Mouse (Mus musculus): ENCODE measurements at regions not wholly inside any gene's neighbourhood (a gene's known extent, or its start where the extent isn't known, plus 50 kb on each side); places are given as distances from the start of the nearest gene placed in this dataset.
"Not testable (repeated sequence)": the region's sequence is repeated elsewhere in the genome, so short reads cannot be mapped to it uniquely, and the experiment has no call there.

GRCm38 (mm10) chr5:64697466-64697865, 105.7 kb upstream of the Klf3 start:
- DNase-seq: no peak

GRCm38 (mm10) chr5:64698458-64699116, 104.6 kb upstream of the Klf3 start:
- DNase-seq: no peak

- DNase-seq: no peak
Observed at GRCm38 (mm10) chr5:64700030-64700429, 103.2 kb upstream of the Klf3 start.

- DNase-seq: no peak
Observed at GRCm38 (mm10) chr5:64701219-64701779, 101.9 kb upstream of the Klf3 start.

- peak; percentile 69 for DNase-seq
Observed at GRCm38 (mm10) chr5:64701780-64702231, 101.4 kb upstream of the Klf3 start.

GRCm38 (mm10) chr5:64702404-64702803, 100.8 kb upstream of the Klf3 start:
- DNase-seq: not testable (repeated sequence)

- DNase-seq: peak; percentile 37
Observed at GRCm38 (mm10) chr5:64703091-64703872, 99.9 kb upstream of the Klf3 start.

GRCm38 (mm10) chr5:64704144-64704543, 99.0 kb upstream of the Klf3 start:
- peak; percentile 72 for DNase-seq

- no peak for DNase-seq
Observed at GRCm38 (mm10) chr5:64706586-64706985, 96.6 kb upstream of the Klf3 start.

GRCm38 (mm10) chr5:64709146-64709545, 94.0 kb upstream of the Klf3 start:
- DNase-seq: no peak

- no peak for DNase-seq
Observed at GRCm38 (mm10) chr5:64710236-64710635, 93.0 kb upstream of the Klf3 start.

- no peak for DNase-seq
Observed at GRCm38 (mm10) chr5:64710968-64711367, 92.2 kb upstream of the Klf3 start.

- no peak for DNase-seq
Observed at GRCm38 (mm10) chr5:64714221-64714653, 89.0 kb upstream of the Klf3 start.

- no peak for DNase-seq
Observed at GRCm38 (mm10) chr5:64714710-64715109, 88.5 kb upstream of the Klf3 start.

GRCm38 (mm10) chr5:64716551-64716950, 86.6 kb upstream of the Klf3 start:
- no peak for DNase-seq

GRCm38 (mm10) chr5:64722211-64722610, 81.0 kb upstream of the Klf3 start:
- no peak for DNase-seq

GRCm38 (mm10) chr5:64727847-64728246, 75.3 kb upstream of the Klf3 start:
- DNase-seq: peak; percentile 23

GRCm38 (mm10) chr5:64732356-64732755, 70.8 kb upstream of the Klf3 start:
- DNase-seq: no peak

GRCm38 (mm10) chr5:64736985-64737384, 66.2 kb upstream of the Klf3 start:
- no peak for DNase-seq

GRCm38 (mm10) chr5:64738096-64738780, 65.0 kb upstream of the Klf3 start:
- no peak for DNase-seq

- DNase-seq: no peak
Observed at GRCm38 (mm10) chr5:64738781-64739310, 64.3 kb upstream of the Klf3 start.

Data from adrenal gland, postnatal 14 days (tissue).